Mouse (Mus musculus) neural tube, embryonic 11.5 days (tissue): ENCODE measurements around the gene Fhl1. TPM values are rescaled to one million over a fixed set of nuclear protein-coding genes. Genes with fewer than 3 reads are reported as not detected.

Source experiments
- ATAC-seq: fragments of 200-750 bp; cut with Nextera tagmentation; 2 replicates; pipeline ENCODE4 v1.8.0; 2017; ENCODE audit warnings: moderate number of reproducible peaks, mild to moderate bottlenecking, moderate TSS enrichment, moderate library complexity; ENCODE audit not compliant: insufficient read depth, low FRiP score, low TSS enrichment
- DNase-seq: peaks from one replicate; pipeline ENCODE4 v3.0.0-alpha.2; 2015; ENCODE audit warnings: low spot score
- H3K27ac ChIP-seq: fragments of 300-500 bp; sonication (generic); 2 replicates; pipeline ENCODE4 v1.5.1; 2014; ENCODE audit warnings: low read depth, mild to moderate bottlenecking, low read length
- H3K27me3 ChIP-seq: fragments of 300-500 bp; sonication (generic); 2 replicates; pipeline ENCODE4 v1.6.1; 2014; ENCODE audit warnings: mild to moderate bottlenecking, low read length, mixed read lengths; ENCODE audit not compliant: control insufficient read depth, insufficient read depth
- H3K36me3 ChIP-seq: fragments of 300-500 bp; sonication (generic); 2 replicates; pipeline ENCODE4 v1.6.1; 2014; ENCODE audit warnings: mild to moderate bottlenecking, low read length, moderate library complexity, mixed read lengths; ENCODE audit not compliant: control insufficient read depth, insufficient read depth
- H3K4me1 ChIP-seq: fragments of 300-500 bp; sonication (generic); 2 replicates; pipeline ENCODE4 v1.6.1; 2014; ENCODE audit warnings: low read length, mixed read lengths; ENCODE audit not compliant: control insufficient read depth, insufficient read depth
- H3K4me2 ChIP-seq: fragments of 300-500 bp; sonication (generic); 2 replicates; pipeline ENCODE4 v1.6.1; 2014; ENCODE audit warnings: low read depth, mild to moderate bottlenecking, moderate library complexity
- H3K4me3 ChIP-seq: fragments of 300-500 bp; sonication (generic); 2 replicates; pipeline ENCODE4 v1.5.1; 2014; ENCODE audit warnings: low read depth, low read length
- H3K9ac ChIP-seq: fragments of 300-500 bp; sonication (generic); 2 replicates; pipeline ENCODE4 v1.6.1; 2014; ENCODE audit warnings: mild to moderate bottlenecking, low read length
- H3K9me3 ChIP-seq: fragments of 300-500 bp; sonication (generic); 2 replicates; pipeline ENCODE4 v1.6.1; 2016; ENCODE audit warnings: low read length; ENCODE audit not compliant: control insufficient read depth
- WGBS: fragments of 180-500 bp; shearing (Covaris S2); extraction: QIAGEN DNeasy Blood & Tissue Kit; methylation state at CpG from one replicate; pipeline ENCODE4 v1.1.7; 2014; 5-methylcytosine and 5-hydroxymethylcytosine counted together
- polyA plus RNA-seq: library from polyadenylated mRNA; unstranded; fragments of >200 nt; fragmentation: Nextera tagmentation; extraction: Ambion mirVana; gene quantifications from 2 replicates; pipeline ENCODE4 v1.2.1, GENCODE M21; 2014

Gene Fhl1
- polyA plus RNA-seq: 84.3 and 89.6 TPM in 2 replicates

GRCm38 (mm10) chrX:56731306-56732201 lies at the start of gene Fhl1:
Gene Fhl1 (plus strand): TSS chrX:56731787.
- Histone ChIP-seq H3K4me1 (no peaks in the 10 kb centered on the region), H3K9ac (peak within 1 kb of the TSS; percentile 66), H3K9me3 (no peaks in the 10 kb centered on the region), H3K27me3 (no peaks in the 10 kb centered on the region), H3K4me3 (peak within 1 kb of the TSS; percentile 47), H3K4me2 (peak within 1 kb of the TSS; percentile 49), H3K27ac (peak within 1 kb of the TSS; percentile 70), H3K36me3 (no peaks in the 10 kb centered on the region)
- peak; percentile 76 for DNase-seq
- WGBS: 11% methylated on average over 5 of the region's 106 CpGs
- ATAC-seq: peak; percentile 89

- WGBS: 42% methylated on average over 1 of the region's 1 CpGs
- Histone ChIP-seq H3K36me3 (no peaks in the 10 kb centered on the region), H3K27me3 (no peaks in the 10 kb centered on the region), H3K4me3 (no peak overlapping the region), H3K27ac (no peak overlapping the region), H3K4me2 (no peak overlapping the region), H3K9me3 (no peaks in the 10 kb centered on the region), H3K4me1 (no peaks in the 10 kb centered on the region), H3K9ac (no peak overlapping the region)
- DNase-seq (no peak), ATAC-seq (no peak)
Observed at GRCm38 (mm10) chrX:56682156-56682720, 49.3 kb upstream of the Fhl1 start.

- Histone ChIP-seq H3K27me3 (no peaks in the 10 kb centered on the region), H3K36me3 (no peaks in the 10 kb centered on the region), H3K4me2 (no peak overlapping the region), H3K27ac (no peak overlapping the region), H3K9ac (no peak overlapping the region), H3K9me3 (no peaks in the 10 kb centered on the region), H3K4me3 (no peak overlapping the region), H3K4me1 (no peaks in the 10 kb centered on the region)
- DNase-seq (no peak), ATAC-seq (no peak)
- WGBS: 87% methylated on average over 10 of the region's 10 CpGs
Observed at GRCm38 (mm10) chrX:56683521-56683920, 48.1 kb upstream of the Fhl1 start.

- Histone ChIP-seq H3K9ac (no peak overlapping the region), H3K4me1 (no peaks in the 10 kb centered on the region), H3K36me3 (no peaks in the 10 kb centered on the region), H3K27ac (no peak overlapping the region), H3K4me2 (no peak overlapping the region), H3K4me3 (no peak overlapping the region), H3K9me3 (no peaks in the 10 kb centered on the region), H3K27me3 (no peaks in the 10 kb centered on the region)
- WGBS: 90% methylated on average over 6 of the region's 6 CpGs
- ATAC-seq: no peak
- DNase-seq: no peak
Observed at GRCm38 (mm10) chrX:56692554-56692953, 39.0 kb upstream of the Fhl1 start.

- Histone ChIP-seq H3K27me3 (no peaks in the 10 kb centered on the region), H3K4me1 (no peaks in the 10 kb centered on the region), H3K4me3 (no peak overlapping the region), H3K4me2 (no peak overlapping the region), H3K9me3 (no peaks in the 10 kb centered on the region), H3K27ac (no peak overlapping the region), H3K36me3 (no peaks in the 10 kb centered on the region), H3K9ac (no peak overlapping the region)
- DNase-seq: no peak
- 97% methylated on average over 2 of the region's 2 CpGs for WGBS
- ATAC-seq: no peak
Observed at GRCm38 (mm10) chrX:56694539-56694938, 37.0 kb upstream of the Fhl1 start.

GRCm38 (mm10) chrX:56697199-56697780 lies 34.3 kb upstream of the Fhl1 start:
- Histone ChIP-seq H3K36me3 (no peaks in the 10 kb centered on the region), H3K4me1 (no peaks in the 10 kb centered on the region), H3K4me3 (no peak overlapping the region), H3K4me2 (no peak overlapping the region), H3K27ac (no peak overlapping the region), H3K27me3 (no peaks in the 10 kb centered on the region), H3K9ac (no peak overlapping the region), H3K9me3 (no peaks in the 10 kb centered on the region)
- ATAC-seq (no peak), DNase-seq (no peak)
- 90% methylated on average over 6 of the region's 6 CpGs for WGBS

- no peak for DNase-seq
- Histone ChIP-seq H3K9ac (no peak overlapping the region), H3K4me2 (no peak overlapping the region), H3K9me3 (no peaks in the 10 kb centered on the region), H3K4me1 (no peaks in the 10 kb centered on the region), H3K4me3 (no peak overlapping the region), H3K27ac (no peak overlapping the region), H3K36me3 (no peaks in the 10 kb centered on the region), H3K27me3 (no peaks in the 10 kb centered on the region)
- ATAC-seq: no peak
- 88% methylated on average over 4 of the region's 4 CpGs for WGBS
Observed at GRCm38 (mm10) chrX:56697886-56698285, 33.7 kb upstream of the Fhl1 start.

- no peak for DNase-seq
- Histone ChIP-seq H3K4me1 (no peaks in the 10 kb centered on the region), H3K9ac (no peak overlapping the region), H3K4me3 (no peak overlapping the region), H3K4me2 (no peak overlapping the region), H3K36me3 (no peaks in the 10 kb centered on the region), H3K9me3 (no peaks in the 10 kb centered on the region), H3K27ac (no peak overlapping the region), H3K27me3 (no peaks in the 10 kb centered on the region)
- ATAC-seq: no peak
- 81% methylated on average over 3 of the region's 3 CpGs for whole genome bisulfite sequencing
Observed at GRCm38 (mm10) chrX:56701261-56701660, 30.3 kb upstream of the Fhl1 start.
